Mouse (Mus musculus): ENCODE data around the gene Agbl2. TPM values are rescaled to one million over a fixed set of nuclear protein-coding genes. Genes with fewer than 3 reads are reported as not detected.
A peak's percentile ranks its signal among the peaks of the same experiment; 100 is the strongest.

Agbl2 gene
- polyA plus RNA-seq, 1 experiment from 2014 or later: 0.88 TPM

DNA sequence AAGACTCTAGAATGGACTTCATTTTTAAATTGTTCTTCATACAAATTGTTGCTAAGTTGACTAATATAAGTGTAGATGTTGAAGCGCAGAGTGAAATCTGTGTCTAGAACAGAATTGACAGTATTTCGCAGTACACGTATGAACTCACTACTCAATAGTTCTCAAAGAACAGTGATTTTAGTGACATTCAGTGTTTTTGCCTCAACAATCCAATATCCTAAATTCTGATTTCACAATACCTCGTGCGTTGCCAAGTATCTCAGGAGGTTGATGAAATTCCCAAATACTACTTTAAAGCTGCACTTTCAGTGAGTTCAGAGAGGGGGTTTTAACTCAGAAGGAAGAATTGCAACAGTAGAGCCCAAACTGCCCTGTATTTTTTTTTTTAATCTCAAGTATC, 65.8 kb downstream of the Agbl2 start:
- Histone ChIP-seq H3K4me1 (peaks cover 23% of the 10 kb centered on the region), H3K27ac (replicated peaks) (no peak overlapping the region), H3K27me3 (replicated peaks; ENCODE audit: low read depth, poor library complexity, severe bottlenecking) (no peaks in the 10 kb centered on the region), H3K36me3 (replicated peaks) (peaks cover 40% of the 10 kb centered on the region), H3K4me3 (peak overlapping the region; percentile 93), H3K9me3 (no peaks in the 10 kb centered on the region)
- no peak for DNase-seq (ENCODE audit: low spot score)
- WGBS: 90% methylated on average over 5 of the region's 5 CpGs

DNA sequence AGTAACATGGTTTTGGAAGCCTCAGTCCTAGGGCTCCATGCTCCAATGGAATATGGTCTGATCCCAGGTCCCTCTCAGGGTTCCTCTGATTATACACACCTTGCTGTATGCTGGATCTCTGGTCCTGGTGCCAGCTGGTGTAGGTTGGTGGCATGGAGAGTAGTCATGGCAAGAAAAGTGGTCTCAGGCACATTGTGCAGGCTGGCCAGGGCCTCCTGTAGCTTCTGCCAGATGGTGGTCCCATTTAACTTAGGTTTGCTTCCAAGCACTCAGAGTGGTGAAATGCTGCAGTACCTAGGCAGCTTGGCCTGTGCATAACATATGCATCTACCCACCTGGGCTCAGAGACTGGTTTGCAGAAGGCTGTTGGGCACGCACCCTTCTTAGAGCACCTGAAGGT, 67.9 kb downstream of the Agbl2 start:
- 96% methylated on average over 1 of the region's 1 CpGs for WGBS
- H3K27ac ChIP-seq (replicated peaks): no peak overlapping the region
- H3K36me3 ChIP-seq (replicated peaks): peaks cover 60% of the 10 kb centered on the region
- no peaks in the 10 kb centered on the region for H3K9me3 ChIP-seq
- no peak overlapping the region for H3K4me3 ChIP-seq
- H3K4me1 ChIP-seq: peaks cover 23% of the 10 kb centered on the region
- DNase-seq (ENCODE audit: low spot score): no peak
- H3K27me3 ChIP-seq (replicated peaks; ENCODE audit: low read depth, poor library complexity, severe bottlenecking): no peaks in the 10 kb centered on the region

DNA sequence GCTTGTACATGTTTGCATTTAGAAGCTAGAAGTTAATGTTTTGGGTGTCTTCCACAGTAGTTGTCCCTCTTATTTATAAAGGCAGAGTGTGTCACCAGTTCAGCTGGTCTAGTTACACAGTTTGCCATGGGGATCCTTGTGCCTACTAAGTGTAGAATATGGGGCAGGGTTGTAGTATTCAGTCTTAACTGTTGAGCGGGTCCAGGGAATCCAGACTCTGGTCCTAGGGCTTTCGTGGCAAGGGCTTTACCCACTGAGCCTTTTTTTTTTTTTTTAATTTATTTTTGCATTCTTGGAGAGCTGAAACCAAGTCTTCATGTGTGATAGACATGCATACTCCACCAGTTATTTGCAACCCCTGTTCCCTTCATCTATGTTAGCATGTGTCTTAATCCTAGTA, 79.0 kb downstream of the Agbl2 start:
- Histone ChIP-seq H3K27ac (replicated peaks) (no peak overlapping the region), H3K4me3 (no peak overlapping the region), H3K9me3 (no peaks in the 10 kb centered on the region), H3K4me1 (no peaks in the 10 kb centered on the region), H3K36me3 (replicated peaks) (peaks cover 98% of the 10 kb centered on the region), H3K27me3 (replicated peaks; ENCODE audit: low read depth, poor library complexity, severe bottlenecking) (no peaks in the 10 kb centered on the region)
- 95% methylated on average over 2 of the region's 2 CpGs for WGBS
- DNase-seq (ENCODE audit: low spot score): no peak

DNA sequence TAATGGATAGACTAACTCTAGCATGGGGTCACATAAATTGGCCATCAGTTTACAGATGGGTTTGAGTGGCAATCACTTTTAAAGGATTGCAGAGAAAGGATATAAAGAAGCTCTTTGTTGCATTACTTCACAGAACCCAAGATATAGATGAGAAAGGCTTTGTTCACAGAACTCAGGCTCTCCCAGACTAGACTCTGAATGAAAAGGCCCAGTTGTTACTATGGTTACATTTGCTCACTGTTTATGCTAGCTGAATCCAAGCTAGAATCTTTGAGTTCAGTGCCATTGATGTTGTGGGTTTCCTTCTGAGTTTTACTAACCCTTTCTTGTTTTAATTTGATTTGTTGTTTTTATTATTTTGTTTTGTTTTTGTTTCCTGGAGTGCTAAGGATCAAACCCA, 81.7 kb downstream of the Agbl2 start:
- no peak for DNase-seq (ENCODE audit: low spot score)
- Histone ChIP-seq H3K4me1 (no peaks in the 10 kb centered on the region), H3K9me3 (no peaks in the 10 kb centered on the region), H3K27ac (replicated peaks) (no peak overlapping the region), H3K36me3 (replicated peaks) (peaks cover 95% of the 10 kb centered on the region), H3K27me3 (replicated peaks; ENCODE audit: low read depth, poor library complexity, severe bottlenecking) (no peaks in the 10 kb centered on the region), H3K4me3 (no peak overlapping the region)

DNA sequence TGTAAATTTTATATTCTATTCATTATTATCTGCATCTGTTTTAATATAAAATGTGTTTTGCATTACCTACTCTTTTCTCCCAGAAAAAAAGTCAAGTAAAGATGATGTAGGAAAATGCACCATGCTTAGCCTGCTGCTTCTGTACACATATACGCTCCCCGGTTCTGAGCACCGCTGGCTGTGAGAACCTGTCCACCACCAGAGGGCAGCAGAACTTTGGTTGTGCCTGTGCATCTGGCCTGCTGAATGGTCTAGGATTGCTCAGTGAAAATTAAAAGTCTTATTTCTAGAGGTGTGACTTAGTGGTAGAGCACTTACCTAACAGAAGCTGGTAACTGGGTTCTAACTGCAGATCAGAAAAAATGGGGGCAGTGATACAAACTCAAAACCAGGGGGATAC, 84.0 kb downstream of the Agbl2 start:
- H3K4me3 ChIP-seq: no peak overlapping the region
- no peaks in the 10 kb centered on the region for H3K9me3 ChIP-seq
- no peak overlapping the region for H3K27ac ChIP-seq (replicated peaks)
- H3K27me3 ChIP-seq (replicated peaks; ENCODE audit: low read depth, poor library complexity, severe bottlenecking): no peaks in the 10 kb centered on the region
- H3K4me1 ChIP-seq: no peaks in the 10 kb centered on the region
- WGBS: 42% methylated on average over 3 of the region's 3 CpGs
- H3K36me3 ChIP-seq (replicated peaks): peaks cover 72% of the 10 kb centered on the region
- DNase-seq (ENCODE audit: low spot score): peak; percentile 82

DNA sequence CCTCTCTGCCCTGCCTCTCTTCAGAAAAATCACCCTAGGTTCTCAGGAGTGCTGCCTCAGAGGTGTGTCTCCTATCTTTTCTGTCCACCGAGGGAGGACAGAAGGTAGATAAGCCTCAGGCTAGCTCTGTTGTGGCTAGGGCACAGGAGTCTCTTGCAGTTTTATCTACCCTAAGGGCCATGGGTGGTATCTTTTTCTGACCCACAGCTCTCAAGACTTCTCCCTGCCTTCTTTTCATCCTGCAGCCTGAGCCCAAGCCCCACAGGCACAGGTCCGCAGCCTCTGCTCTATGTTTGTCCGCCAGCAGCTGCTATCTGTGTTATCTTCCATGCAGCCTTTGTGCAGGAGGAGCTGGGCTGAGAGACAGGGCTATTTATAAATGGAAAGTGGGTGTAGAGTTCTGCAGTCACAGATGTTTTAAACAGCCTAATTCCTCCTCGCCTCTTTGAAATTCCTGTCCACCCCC, 87.6 kb downstream of the Agbl2 start:
- 52% methylated on average over 4 of the region's 4 CpGs for WGBS
- H3K9me3 ChIP-seq: no peaks in the 10 kb centered on the region
- H3K27ac ChIP-seq (replicated peaks): peak overlapping the region; percentile 37; the same call in 1 of the 2 replicates

DNA sequence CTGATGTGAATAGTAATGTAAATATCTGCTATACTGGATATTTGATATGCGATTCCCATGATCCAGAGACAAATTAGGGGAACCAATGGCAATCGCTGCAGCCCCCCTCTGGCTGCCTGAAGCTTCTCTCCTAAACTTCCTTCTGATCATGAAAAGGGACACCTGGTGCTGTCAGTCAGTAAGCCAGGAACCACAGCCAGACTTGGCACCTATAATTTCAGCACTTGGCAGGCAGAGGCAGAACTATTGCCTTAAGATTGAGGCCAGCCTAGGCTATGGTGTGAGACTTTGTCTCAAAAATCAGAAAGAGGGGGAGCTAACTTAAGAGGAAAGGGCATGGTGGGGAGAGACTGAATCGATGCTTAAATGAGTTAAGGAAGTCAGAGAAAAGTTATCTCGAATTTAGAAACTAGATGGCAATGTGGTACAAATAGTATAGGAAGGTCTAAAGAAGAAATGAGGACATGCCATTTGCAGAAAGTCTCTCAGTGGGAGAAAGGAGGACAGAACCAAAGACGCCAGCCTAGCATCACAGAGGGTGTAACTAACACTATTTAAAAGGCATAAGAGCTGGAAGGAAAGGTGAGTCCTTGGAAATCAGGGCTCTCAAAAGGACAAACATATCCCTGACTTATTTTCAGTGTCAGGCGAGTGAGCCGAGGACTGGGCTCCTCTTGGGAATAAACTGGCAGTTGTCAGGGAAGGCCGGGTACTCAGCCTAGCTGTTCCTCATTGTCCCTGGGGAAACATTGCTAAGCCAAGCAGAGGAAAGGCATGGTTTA, 88.8 kb downstream of the Agbl2 start:
- no peak for DNase-seq (ENCODE audit: low spot score)
- Histone ChIP-seq H3K27ac (replicated peaks) (no peak overlapping the region), H3K27me3 (replicated peaks; ENCODE audit: low read depth, poor library complexity, severe bottlenecking) (no peaks in the 10 kb centered on the region), H3K4me1 (no peaks in the 10 kb centered on the region), H3K4me3 (no peak overlapping the region), H3K36me3 (replicated peaks) (peaks cover 23% of the 10 kb centered on the region), H3K9me3 (no peaks in the 10 kb centered on the region)
- WGBS: 73% methylated on average over 8 of the region's 8 CpGs

More for the DNA sequence above, 87.6 kb downstream of the Agbl2 start:
- Histone ChIP-seq H3K4me1 (no peaks in the 10 kb centered on the region), H3K27me3 (replicated peaks; ENCODE audit: low read depth, poor library complexity, severe bottlenecking) (no peaks in the 10 kb centered on the region), H3K36me3 (replicated peaks) (peaks cover 35% of the 10 kb centered on the region), H3K4me3 (no peak overlapping the region)
- no peak for DNase-seq (ENCODE audit: low spot score)

DNA sequence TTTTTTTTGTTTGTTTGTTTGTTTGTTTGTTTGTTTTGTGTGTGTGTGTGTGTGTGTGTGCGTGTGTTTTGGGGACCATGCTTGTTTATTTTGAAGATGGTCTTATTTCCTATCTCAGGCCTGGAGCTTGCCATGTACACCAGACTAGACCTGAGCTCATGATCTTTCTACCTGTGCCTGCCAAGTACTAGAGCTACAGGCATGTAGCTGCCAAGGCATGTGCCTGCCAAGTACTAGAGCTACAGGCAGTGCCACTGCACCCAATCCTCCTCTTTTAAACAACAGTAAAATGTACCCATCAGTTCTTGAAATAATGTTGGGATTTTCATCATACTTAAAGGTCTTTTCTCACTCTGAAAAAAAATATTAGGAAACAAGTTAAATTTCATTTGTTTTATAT, 91.5 kb downstream of the Agbl2 start:
- no peaks in the 10 kb centered on the region for H3K9me3 ChIP-seq

DNA sequence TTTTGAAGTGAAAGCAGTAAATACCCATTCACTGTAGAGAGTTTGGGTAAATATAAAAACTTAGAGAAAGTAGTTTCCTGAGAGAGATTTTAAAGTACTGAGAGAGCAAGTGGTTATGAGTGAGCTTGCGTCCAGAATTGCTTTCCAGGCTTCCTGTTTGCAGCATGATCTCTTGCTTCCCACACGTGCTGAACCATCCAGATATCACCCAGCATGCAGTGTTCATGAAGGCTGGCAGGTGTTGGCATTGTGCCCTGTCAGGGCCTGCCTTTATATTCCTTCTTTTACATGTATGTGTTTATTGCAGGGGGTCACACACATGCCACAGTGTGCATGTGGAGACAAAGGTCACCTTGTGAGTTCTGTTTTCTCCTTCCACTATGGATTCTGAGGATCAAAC, 92.7 kb downstream of the Agbl2 start:
- H3K4me3 ChIP-seq: no peak overlapping the region
- 0 out of 2 replicates have a peak, but pooled peaks cover 4% of the 10 kb centered on the region for H3K4me1 ChIP-seq
- H3K27me3 ChIP-seq (replicated peaks; ENCODE audit: low read depth, poor library complexity, severe bottlenecking): peaks cover 12% of the 10 kb centered on the region
- H3K9me3 ChIP-seq: no peaks in the 10 kb centered on the region
- no peaks in the 10 kb centered on the region for H3K36me3 ChIP-seq (replicated peaks)
- DNase-seq (ENCODE audit: low spot score): no peak
- WGBS: 73% methylated on average over 2 of the region's 2 CpGs
- no peak overlapping the region for H3K27ac ChIP-seq (replicated peaks)

More for the DNA sequence above, 91.5 kb downstream of the Agbl2 start:
- Histone ChIP-seq H3K4me1 (no peaks in the 10 kb centered on the region), H3K27me3 (replicated peaks; ENCODE audit: low read depth, poor library complexity, severe bottlenecking) (no peaks in the 10 kb centered on the region; the same call in 1 of the 2 replicates), H3K36me3 (replicated peaks) (peaks cover 1% of the 10 kb centered on the region; the same call in 1 of the 2 replicates), H3K4me3 (no peak overlapping the region), H3K27ac (replicated peaks) (no peak overlapping the region)
- DNase-seq (ENCODE audit: low spot score): no peak
- 89% methylated on average over 1 of the region's 1 CpGs for WGBS

DNA sequence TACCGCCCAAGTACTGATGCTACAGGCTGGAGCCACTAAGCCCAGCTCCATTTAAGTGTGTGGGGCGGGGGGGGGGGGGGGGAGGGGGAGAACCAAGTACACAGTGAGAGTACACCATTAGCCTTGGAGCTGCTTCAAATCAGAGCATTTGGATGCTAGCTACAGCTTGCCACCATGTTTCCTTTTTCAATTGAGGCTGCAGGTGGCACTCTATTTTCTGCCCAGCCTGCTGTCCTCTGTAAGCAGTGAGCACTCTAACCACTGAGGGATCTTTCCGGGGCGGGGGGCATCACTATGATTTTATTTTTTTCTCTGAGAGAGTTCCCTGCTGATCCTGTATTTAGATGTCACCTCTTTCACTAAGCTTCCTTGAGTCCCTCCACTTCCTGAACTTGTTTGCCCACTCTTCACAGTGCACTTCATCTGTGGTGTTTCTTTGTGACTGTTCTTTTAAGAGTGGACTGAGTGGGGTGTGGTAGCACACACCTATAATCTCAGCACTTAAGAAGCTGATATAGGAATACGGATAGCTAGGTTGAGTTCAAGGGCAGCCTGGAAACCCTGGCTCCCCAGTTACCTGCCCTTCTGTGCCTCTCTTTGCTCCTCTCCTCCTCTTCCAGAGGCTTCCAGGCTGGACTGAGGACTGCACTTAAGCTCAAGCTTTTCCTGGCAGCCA, 95.2 kb downstream of the Agbl2 start:
- no peak overlapping the region for H3K4me3 ChIP-seq
- no peaks in the 10 kb centered on the region for H3K9me3 ChIP-seq
- H3K27me3 ChIP-seq (replicated peaks; ENCODE audit: low read depth, poor library complexity, severe bottlenecking): peaks cover 29% of the 10 kb centered on the region
- DNase-seq (ENCODE audit: low spot score): no peak
- H3K4me1 ChIP-seq: 0 out of 2 replicates have a peak, but pooled peaks cover 9% of the 10 kb centered on the region
- H3K27ac ChIP-seq (replicated peaks): no peak overlapping the region
- 74% methylated on average over 5 of the region's 5 CpGs for WGBS
- no peaks in the 10 kb centered on the region for H3K36me3 ChIP-seq (replicated peaks)

DNA sequence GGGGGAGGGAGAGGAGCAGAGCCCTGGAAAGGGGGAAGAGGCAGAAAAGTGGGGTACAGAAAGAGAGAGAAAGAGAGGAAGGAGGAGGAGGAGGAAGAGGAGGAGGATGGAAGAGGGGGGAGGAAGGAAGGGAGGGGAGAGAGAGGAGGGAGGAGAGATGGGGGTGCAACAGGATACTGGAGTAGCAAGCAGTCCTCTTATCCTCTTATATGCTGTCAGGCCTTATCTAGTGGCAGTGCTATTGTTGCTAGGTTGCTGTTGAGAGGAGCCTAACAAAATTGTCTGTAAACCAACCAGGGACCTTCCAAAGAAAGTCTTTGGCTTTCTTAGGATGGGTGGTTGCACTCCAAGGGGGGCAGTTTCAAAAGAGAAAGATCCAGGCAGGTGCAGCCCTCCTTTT, 96.9 kb downstream of the Agbl2 start:
- Histone ChIP-seq H3K36me3 (replicated peaks) (no peaks in the 10 kb centered on the region), H3K4me1 (peaks cover 11% of the 10 kb centered on the region; the same call in 1 of the 2 replicates), H3K27ac (replicated peaks) (no peak overlapping the region), H3K4me3 (no peak overlapping the region), H3K27me3 (replicated peaks; ENCODE audit: low read depth, poor library complexity, severe bottlenecking) (peaks cover 41% of the 10 kb centered on the region), H3K9me3 (no peaks in the 10 kb centered on the region)
- DNase-seq (ENCODE audit: low spot score): no peak

DNA sequence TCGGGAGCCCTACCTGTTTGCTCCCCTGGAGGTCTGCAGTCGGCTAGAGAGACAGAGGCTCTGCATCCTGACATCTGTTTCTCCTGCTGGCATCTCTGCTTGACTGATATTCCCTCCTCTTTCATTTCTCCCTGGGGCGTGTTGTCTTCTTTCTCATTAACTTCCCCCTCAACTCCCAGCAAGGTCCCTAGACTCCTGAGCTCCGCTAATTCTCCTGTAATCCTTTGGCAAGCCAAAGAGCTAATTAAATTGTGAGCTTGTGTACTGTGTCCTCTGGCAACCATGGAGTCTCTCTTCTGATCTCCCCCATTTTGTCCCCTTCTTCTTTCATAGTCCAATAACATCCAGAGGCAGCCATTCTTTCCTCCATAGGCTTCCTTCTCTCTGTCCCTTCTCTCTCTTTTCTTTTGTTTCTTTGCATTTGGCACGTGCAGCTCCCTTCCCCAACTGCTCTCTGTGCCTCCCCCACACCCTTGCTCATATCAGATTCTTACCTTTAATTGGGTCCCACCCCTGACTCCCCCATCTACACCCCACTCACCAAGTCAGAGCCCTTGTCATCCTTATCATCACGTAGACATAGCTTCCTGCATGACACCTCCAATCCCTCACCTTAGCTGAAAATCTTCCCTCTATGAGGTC, 97.7 kb downstream of the Agbl2 start:
- Histone ChIP-seq H3K4me1 (peaks cover 19% of the 10 kb centered on the region), H3K36me3 (replicated peaks) (no peaks in the 10 kb centered on the region), H3K27me3 (replicated peaks; ENCODE audit: low read depth, poor library complexity, severe bottlenecking) (peaks cover 50% of the 10 kb centered on the region), H3K9me3 (no peaks in the 10 kb centered on the region), H3K27ac (replicated peaks) (no peak overlapping the region), H3K4me3 (no peak overlapping the region)
- 19% methylated on average over 6 of the region's 6 CpGs for WGBS
- no peak for DNase-seq (ENCODE audit: low spot score)
